Mouse (Mus musculus) CD4-positive, CD25-positive, alpha-beta regulatory T cell, adult 2 months (primary cell): ENCODE results near the gene Slc26a11.

ENCODE experiments used
- DNase-seq: peaks from one replicate; pipeline ENCODE4 v3.0.0-alpha.2; 2012; ENCODE audit warnings: low read depth, low spot score

The Slc26a11 gene

GRCm38 (mm10) chr11:119355443-119356385 lies at the start of gene Slc26a11, which contains the start of gene Sgsh:
Gene Slc26a11 (plus strand): TSS chr11:119355557.
Gene Sgsh (minus strand): TSS chr11:119355536.
- peak; percentile 77 for DNase-seq

GRCm38 (mm10) chr11:119306762-119307657 lies 48.3 kb upstream of the Slc26a11 start:
- no peak for DNase-seq

GRCm38 (mm10) chr11:119307658-119307867 lies 47.8 kb upstream of the Slc26a11 start, which contains the start of gene Card14:
Gene Card14 (plus strand): TSS chr11:119307768.
- no peak for DNase-seq

- no peak for DNase-seq
These were observed 47.4 kb upstream of the Slc26a11 start for GRCm38 (mm10) chr11:119307916-119308315.

GRCm38 (mm10) chr11:119310621-119311020 lies 44.7 kb upstream of the Slc26a11 start:
- DNase-seq: no peak

- DNase-seq: no peak
These were observed 41.0 kb upstream of the Slc26a11 start for GRCm38 (mm10) chr11:119314252-119314936.

- no peak for DNase-seq
These were observed 38.6 kb upstream of the Slc26a11 start for GRCm38 (mm10) chr11:119316720-119317119.

GRCm38 (mm10) chr11:119322521-119322920 lies 32.8 kb upstream of the Slc26a11 start:
- DNase-seq: no peak

- no peak for DNase-seq
These were observed 30.3 kb upstream of the Slc26a11 start for GRCm38 (mm10) chr11:119325068-119325467.

GRCm38 (mm10) chr11:119330592-119330991 lies 24.8 kb upstream of the Slc26a11 start:
- DNase-seq: no peak

GRCm38 (mm10) chr11:119331970-119332369 lies 23.4 kb upstream of the Slc26a11 start:
- DNase-seq: peak; percentile 35

- no peak for DNase-seq
These were observed 16.9 kb upstream of the Slc26a11 start for GRCm38 (mm10) chr11:119338271-119339059.

GRCm38 (mm10) chr11:119339179-119339578 lies 16.2 kb upstream of the Slc26a11 start:
- no peak for DNase-seq

- DNase-seq: peak; percentile 91
These were observed 15.7 kb upstream of the Slc26a11 start for GRCm38 (mm10) chr11:119339637-119340036.

GRCm38 (mm10) chr11:119344178-119344577 lies 11.2 kb upstream of the Slc26a11 start:
- DNase-seq: no peak

GRCm38 (mm10) chr11:119344865-119345264 lies 10.5 kb upstream of the Slc26a11 start:
- DNase-seq: no peak

GRCm38 (mm10) chr11:119347125-119347524 lies 8.2 kb upstream of the Slc26a11 start:
- no peak for DNase-seq

GRCm38 (mm10) chr11:119352113-119352512 lies 3.2 kb upstream of the Slc26a11 start:
- peak; percentile 40 for DNase-seq

GRCm38 (mm10) chr11:119353946-119354345 lies 1.4 kb upstream of the Slc26a11 start:
- DNase-seq: no peak

- peak; percentile 71 for DNase-seq
These were observed 437 bp upstream of the Slc26a11 start for GRCm38 (mm10) chr11:119354798-119355442.
